Mouse (Mus musculus): ENCODE data around the gene Vat1. TPM values are rescaled to one million over a fixed set of nuclear protein-coding genes. Genes with fewer than 3 reads are reported as not detected.
A peak's percentile ranks its signal among the peaks of the same experiment; 100 is the strongest.
"Not testable (repeated sequence)": the region's sequence is repeated elsewhere in the genome, so short reads cannot be mapped to it uniquely, and the experiment has no call there.

Gene Vat1
- polyA plus RNA-seq, 1 experiment from 2014 or later, result 8.8 TPM

- ATAC-seq (ENCODE audit: low read depth), result not testable (repeated sequence)
- WGBS (ENCODE audit: insufficient replicate concordance), result 24% methylated on average over 15 of the region's 15 CpGs
These were observed 24.4 kb downstream of the Vat1 start for GRCm38 (mm10) chr11:101441450-101442126.

GRCm38 (mm10) chr11:101438006-101438405 lies 28.0 kb downstream of the Vat1 start:
- not testable (repeated sequence) for H3K4me3 ChIP-seq (replicated peaks); DNase-seq; H3K9ac ChIP-seq; H3K27me3 ChIP-seq; ATAC-seq (ENCODE audit: low read depth); H3K4me1 ChIP-seq (replicated peaks); H3K9me3 ChIP-seq (replicated peaks); H3K27ac ChIP-seq; H3K4me2 ChIP-seq
- 43% methylated on average over 3 of the region's 3 CpGs for WGBS (ENCODE audit: insufficient replicate concordance)
- peaks cover 24% of the 10 kb centered on the region for H3K36me3 ChIP-seq

More at GRCm38 (mm10) chr11:101441450-101442126, 24.4 kb downstream of the Vat1 start:
- Histone ChIP-seq H3K4me2 (peak overlapping the region; percentile 72), H3K9ac (peak overlapping the region; percentile 42), H3K36me3 (peaks cover 31% of the 10 kb centered on the region), H3K4me3 (replicated peaks) (peak overlapping the region; percentile 85), H3K27ac (peak overlapping the region; percentile 7), H3K4me1 (replicated peaks) (peaks cover 28% of the 10 kb centered on the region)
- H3K9me3 ChIP-seq (replicated peaks); H3K27me3 ChIP-seq; DNase-seq: not testable (repeated sequence)

GRCm38 (mm10) chr11:101436916-101437315 lies 29.1 kb downstream of the Vat1 start:
- Histone ChIP-seq H3K4me1 (replicated peaks) (no peaks in the 10 kb centered on the region; the same call in 1 of the 2 replicates), H3K9ac (no peak overlapping the region), H3K36me3 (peaks cover 32% of the 10 kb centered on the region), H3K27ac (no peak overlapping the region), H3K4me3 (replicated peaks) (no peak overlapping the region), H3K4me2 (no peak overlapping the region), H3K9me3 (replicated peaks) (no peaks in the 10 kb centered on the region), H3K27me3 (no peaks in the 10 kb centered on the region)
- no peak for ATAC-seq (ENCODE audit: low read depth)
- WGBS (ENCODE audit: insufficient replicate concordance), result 83% methylated on average over 4 of the region's 4 CpGs
- DNase-seq, result no peak

GRCm38 (mm10) chr11:101435831-101436230 lies 30.2 kb downstream of the Vat1 start:
- Histone ChIP-seq H3K36me3 (peaks cover 42% of the 10 kb centered on the region), H3K27ac (no peak overlapping the region), H3K9ac (no peak overlapping the region), H3K4me2 (no peak overlapping the region), H3K27me3 (no peaks in the 10 kb centered on the region), H3K9me3 (replicated peaks) (no peaks in the 10 kb centered on the region), H3K4me1 (replicated peaks) (no peaks in the 10 kb centered on the region; the same call in 1 of the 2 replicates), H3K4me3 (replicated peaks) (no peak overlapping the region)
- no peak for DNase-seq
- peak; percentile 39 for ATAC-seq (ENCODE audit: low read depth)
- 40% methylated on average over 4 of the region's 4 CpGs for WGBS (ENCODE audit: insufficient replicate concordance)

- Histone ChIP-seq H3K27ac (no peak overlapping the region), H3K4me3 (replicated peaks) (no peak overlapping the region), H3K9me3 (replicated peaks) (no peaks in the 10 kb centered on the region), H3K9ac (no peak overlapping the region), H3K4me2 (no peak overlapping the region), H3K36me3 (peaks cover 59% of the 10 kb centered on the region), H3K4me1 (replicated peaks) (no peaks in the 10 kb centered on the region; the same call in 1 of the 2 replicates), H3K27me3 (no peaks in the 10 kb centered on the region)
- WGBS (ENCODE audit: insufficient replicate concordance), result 93% methylated on average over 13 of the region's 13 CpGs
- ATAC-seq (ENCODE audit: low read depth) (no peak), DNase-seq (no peak)
These were observed 32.6 kb downstream of the Vat1 start for GRCm38 (mm10) chr11:101433396-101433795.

- H3K4me2 ChIP-seq, result no peak overlapping the region
- no peak overlapping the region for H3K27ac ChIP-seq
- DNase-seq (no peak), ATAC-seq (ENCODE audit: low read depth) (no peak)
- H3K27me3 ChIP-seq, result no peaks in the 10 kb centered on the region
- WGBS (ENCODE audit: insufficient replicate concordance), result 82% methylated on average over 9 of the region's 9 CpGs
- no peak overlapping the region for H3K4me3 ChIP-seq (replicated peaks)
- H3K9ac ChIP-seq, result no peak overlapping the region
- H3K4me1 ChIP-seq (replicated peaks), result peaks cover 9% of the 10 kb centered on the region
- H3K9me3 ChIP-seq (replicated peaks), result no peaks in the 10 kb centered on the region
- peaks cover 59% of the 10 kb centered on the region for H3K36me3 ChIP-seq
These were observed 34.7 kb downstream of the Vat1 start for GRCm38 (mm10) chr11:101431327-101431726.

GRCm38 (mm10) chr11:101426165-101426564 lies 39.9 kb downstream of the Vat1 start:
- H3K4me3 ChIP-seq (replicated peaks), result peak overlapping the region; percentile 96
- H3K9me3 ChIP-seq (replicated peaks), result no peaks in the 10 kb centered on the region
- peaks cover 37% of the 10 kb centered on the region for H3K4me1 ChIP-seq (replicated peaks)
- DNase-seq, result no peak
- H3K36me3 ChIP-seq, result peaks cover 20% of the 10 kb centered on the region
- peak overlapping the region; percentile 88 for H3K9ac ChIP-seq
- ATAC-seq (ENCODE audit: low read depth), result no peak
- 37% methylated on average over 8 of the region's 8 CpGs for WGBS (ENCODE audit: insufficient replicate concordance)
- H3K27me3 ChIP-seq, result no peaks in the 10 kb centered on the region
- no peak overlapping the region for H3K27ac ChIP-seq
- H3K4me2 ChIP-seq, result peak overlapping the region; percentile 94

- Histone ChIP-seq H3K4me3 (replicated peaks) (peak within 1 kb of the TSS; percentile 96), H3K9ac (peak within 1 kb of the TSS; percentile 88), H3K4me1 (replicated peaks) (peaks cover 38% of the 10 kb centered on the region), H3K4me2 (peak within 1 kb of the TSS; percentile 94), H3K27ac (peak within 1 kb of the TSS; percentile 82), H3K9me3 (replicated peaks) (no peaks in the 10 kb centered on the region), H3K27me3 (no peaks in the 10 kb centered on the region), H3K36me3 (peaks cover 10% of the 10 kb centered on the region)
- DNase-seq, result peak; percentile 94
- under 1% methylated on average over 81 of the region's 81 CpGs for WGBS (ENCODE audit: insufficient replicate concordance)
- peak; percentile 87 for ATAC-seq (ENCODE audit: low read depth)
These were observed 40.9 kb downstream of the Vat1 start, which contains the start of the genes Rundc1 and Ptges3l for GRCm38 (mm10) chr11:101424925-101425813. Gene Rundc1, plus strand, starts transcription at chr11:101425085. Gene Ptges3l, minus strand, starts transcription at chr11:101425333.

- Histone ChIP-seq H3K27ac (peak within 1 kb of the TSS; percentile 82), H3K9ac (peak within 1 kb of the TSS; percentile 88), H3K27me3 (no peaks in the 10 kb centered on the region), H3K4me1 (replicated peaks) (peaks cover 43% of the 10 kb centered on the region), H3K4me3 (replicated peaks) (peak within 1 kb of the TSS; percentile 96), H3K4me2 (peak within 1 kb of the TSS; percentile 94), H3K36me3 (peaks cover 2% of the 10 kb centered on the region; the same call in 1 of the 2 replicates), H3K9me3 (replicated peaks) (no peaks in the 10 kb centered on the region)
- whole genome bisulfite sequencing (ENCODE audit: insufficient replicate concordance), result 9% methylated on average over 23 of the region's 23 CpGs
- DNase-seq, result no peak
- ATAC-seq (ENCODE audit: low read depth), result 0 out of 2 replicates have a peak, but pooled peaks have one; percentile 9
These were observed 41.8 kb downstream of the Vat1 start, which contains the start of gene Gm27029 for GRCm38 (mm10) chr11:101424105-101424851. Gene Gm27029, minus strand, starts transcription at chr11:101424796.

- DNase-seq (no peak), ATAC-seq (ENCODE audit: low read depth) (no peak)
- H3K36me3 ChIP-seq, result 0 out of 2 replicates have a peak, but pooled peaks cover 2% of the 10 kb centered on the region
- H3K4me3 ChIP-seq (replicated peaks), result no peak overlapping the region
- H3K27ac ChIP-seq, result no peak overlapping the region
- peaks cover 39% of the 10 kb centered on the region for H3K4me1 ChIP-seq (replicated peaks)
- WGBS (ENCODE audit: insufficient replicate concordance), result 59% methylated on average over 5 of the region's 5 CpGs
- H3K9me3 ChIP-seq (replicated peaks), result no peaks in the 10 kb centered on the region
- H3K27me3 ChIP-seq, result no peaks in the 10 kb centered on the region
- no peak overlapping the region for H3K4me2 ChIP-seq
- H3K9ac ChIP-seq, result no peak overlapping the region
These were observed 45.9 kb downstream of the Vat1 start for GRCm38 (mm10) chr11:101420148-101420547.
